Mouse (Mus musculus) embryo, embryonic 10.5 days (tissue): ENCODE data around the gene Pdpk1.
"Not testable (repeated sequence)": the region's sequence is repeated elsewhere in the genome, so short reads cannot be mapped to it uniquely, and the experiment has no call there.

Experiments used
- DNase-seq: peaks from one replicate; pipeline ENCODE4 v3.0.0-alpha.2; 2015; ENCODE audit warnings: low spot score

Pdpk1 gene

DNA sequence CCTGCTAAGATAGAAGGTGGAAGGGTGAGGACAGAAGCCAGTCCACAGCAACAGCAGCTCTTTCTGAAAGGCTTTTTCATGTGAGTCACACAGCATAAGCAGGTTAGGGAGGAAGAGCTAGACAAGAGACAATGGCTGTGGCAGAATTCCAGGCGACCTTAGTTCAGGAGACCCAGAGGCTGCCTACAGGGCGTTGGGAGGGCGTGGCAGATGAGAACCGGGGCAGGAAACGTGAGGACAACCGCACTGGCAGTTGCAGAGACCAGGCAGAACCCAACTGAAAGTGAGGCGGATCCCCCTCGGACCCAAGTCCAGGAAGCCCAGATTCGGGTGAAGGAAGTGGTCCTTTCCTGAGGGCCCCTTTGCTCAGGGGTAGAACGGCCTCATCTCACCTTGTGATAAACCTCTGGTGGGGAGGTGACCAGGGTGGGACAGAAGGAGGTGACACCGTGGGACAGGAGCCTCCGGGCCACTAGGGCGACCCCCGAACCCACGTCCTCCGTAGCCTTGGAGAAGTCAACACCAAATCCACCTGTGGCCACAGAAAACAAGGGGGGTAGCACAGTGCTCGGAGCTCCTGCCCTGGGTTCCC is 12.0 kb upstream of the Pdpk1 start:
- no peak for DNase-seq

GRCm38 (mm10) chr17:24161466-24161865 is 10.7 kb upstream of the Pdpk1 start:
- no peak for DNase-seq

DNA sequence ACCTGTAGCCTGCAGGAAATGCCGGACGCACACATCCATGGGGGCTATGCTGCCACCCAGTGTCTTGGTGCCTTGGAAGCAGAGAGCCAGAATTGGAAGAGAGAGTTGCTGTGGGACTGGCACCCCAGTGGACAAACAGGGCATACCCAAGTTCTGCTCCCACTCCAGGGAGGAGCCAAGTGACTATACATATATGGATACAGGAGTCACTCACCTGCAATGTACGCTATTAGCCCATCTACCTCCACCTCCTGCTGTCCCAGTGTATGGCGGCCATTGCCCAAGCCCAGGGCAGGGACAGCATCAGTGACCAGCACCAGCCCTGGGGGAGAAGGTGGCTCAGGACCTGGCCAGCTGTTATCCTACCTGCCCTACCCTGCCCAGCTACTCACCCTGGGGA is 6.8 kb upstream of the Pdpk1 start:
- DNase-seq: no peak

DNA sequence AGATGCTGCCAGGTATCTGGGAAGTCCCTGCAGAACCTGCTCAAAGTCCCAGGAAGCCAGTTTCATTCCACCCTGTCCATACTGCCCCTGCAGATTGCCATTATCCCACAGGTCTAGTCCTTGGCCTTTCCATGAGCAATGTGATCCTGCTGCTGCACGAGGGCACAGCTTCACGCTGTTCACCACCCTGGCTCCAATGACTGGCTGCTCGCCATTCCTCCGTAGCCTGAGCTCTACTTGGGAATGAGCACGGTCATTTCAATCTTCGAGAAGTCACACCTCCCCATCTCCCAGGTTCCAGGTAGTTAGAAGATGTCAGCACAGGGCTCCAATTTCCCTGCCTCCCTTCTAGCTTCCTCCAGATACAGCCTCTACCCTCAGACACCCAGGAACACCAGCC is 6.4 kb upstream of the Pdpk1 start:
- no peak for DNase-seq

DNA sequence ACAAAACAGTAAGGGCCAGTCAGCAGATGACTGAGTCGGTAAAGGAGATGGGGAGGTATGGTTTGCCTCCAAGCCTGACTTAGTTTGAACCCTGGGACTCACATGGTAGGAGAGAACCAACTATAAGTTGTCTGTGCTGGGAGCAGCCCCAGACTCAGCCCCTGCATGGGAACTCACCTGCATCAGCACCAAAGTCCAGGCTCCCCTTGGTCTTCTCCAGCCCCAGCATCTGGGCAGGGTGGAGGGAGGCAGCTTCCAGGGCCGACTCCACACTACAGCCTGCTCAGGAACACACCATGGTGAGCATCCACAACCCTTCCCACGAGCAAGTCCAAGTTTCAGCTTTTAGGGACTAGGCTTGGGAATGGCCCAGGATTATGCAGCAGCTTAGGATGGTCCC is 5.7 kb upstream of the Pdpk1 start:
- DNase-seq: no peak

DNA sequence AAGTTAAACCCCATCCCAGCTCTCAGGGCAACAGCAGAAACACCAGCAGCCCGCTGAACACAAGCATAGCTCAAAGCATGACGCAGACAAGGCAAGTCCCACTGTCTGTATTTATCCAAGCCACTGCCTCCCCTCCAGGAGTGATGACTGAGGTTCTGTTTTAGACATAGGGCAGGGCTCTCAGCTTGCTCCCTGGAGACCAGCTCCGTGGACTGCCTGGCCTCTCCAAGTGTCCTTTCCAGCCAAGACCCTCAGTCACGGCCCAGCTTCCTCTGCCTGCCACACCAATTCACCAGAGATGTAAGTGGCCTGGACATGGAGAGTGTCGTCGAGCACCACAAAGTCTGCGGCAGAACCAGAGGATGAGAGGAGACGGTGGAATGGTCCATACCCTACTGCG is 5.0 kb upstream of the Pdpk1 start:
- no peak for DNase-seq

DNA sequence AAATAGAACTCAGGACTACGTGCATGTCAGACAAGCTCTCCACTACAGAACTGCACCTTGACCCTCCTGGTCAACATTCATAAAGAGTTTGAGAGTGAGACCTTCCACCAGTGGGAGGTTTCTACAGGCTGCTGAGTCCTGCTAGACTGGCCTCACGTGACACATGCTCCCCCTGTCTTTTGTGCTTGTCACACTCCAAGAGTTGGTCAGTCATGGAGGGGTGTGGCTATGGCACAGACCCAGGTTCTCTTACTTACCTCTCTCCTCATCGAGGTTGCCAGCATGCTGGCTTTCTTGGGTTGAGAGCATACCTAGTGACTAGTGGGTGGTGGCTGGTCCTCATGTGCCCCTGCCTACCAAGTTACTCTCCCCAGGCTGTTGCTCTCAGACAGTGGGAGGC is 3.7 kb upstream of the Pdpk1 start:
- DNase-seq: no peak

DNA sequence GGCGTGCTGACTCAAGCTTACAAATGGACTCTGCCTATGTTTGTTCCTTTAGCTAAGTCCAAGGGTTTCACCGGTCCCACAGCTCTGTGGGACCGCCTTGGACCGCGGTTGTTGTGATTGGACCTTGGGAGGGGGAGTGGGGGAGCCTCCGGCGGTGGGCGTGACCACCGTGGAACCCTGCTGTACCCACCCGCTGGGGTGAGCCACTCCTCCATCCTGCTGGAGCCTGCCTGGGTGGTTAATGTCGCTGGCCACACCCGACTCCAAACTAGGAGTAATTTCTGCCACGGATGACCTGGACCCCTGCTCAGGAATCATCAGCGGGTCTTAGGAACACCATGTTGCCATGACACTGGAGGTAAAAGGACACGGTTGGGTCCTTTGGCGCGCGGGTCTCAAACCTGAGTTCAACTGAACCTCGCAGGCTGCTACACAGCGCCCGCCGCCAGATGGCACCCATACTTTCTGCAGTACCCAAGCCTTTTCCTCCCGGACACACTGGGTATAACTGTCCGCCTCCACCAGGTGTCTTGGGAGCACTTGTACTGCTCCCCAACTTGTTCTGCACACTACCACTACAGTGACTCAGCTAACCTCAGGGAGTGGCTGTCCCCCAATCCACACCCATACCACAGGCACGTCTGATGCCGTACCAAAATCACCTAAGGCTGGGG is 1.3 kb upstream of the Pdpk1 start:
- peak; percentile 87 for DNase-seq

DNA sequence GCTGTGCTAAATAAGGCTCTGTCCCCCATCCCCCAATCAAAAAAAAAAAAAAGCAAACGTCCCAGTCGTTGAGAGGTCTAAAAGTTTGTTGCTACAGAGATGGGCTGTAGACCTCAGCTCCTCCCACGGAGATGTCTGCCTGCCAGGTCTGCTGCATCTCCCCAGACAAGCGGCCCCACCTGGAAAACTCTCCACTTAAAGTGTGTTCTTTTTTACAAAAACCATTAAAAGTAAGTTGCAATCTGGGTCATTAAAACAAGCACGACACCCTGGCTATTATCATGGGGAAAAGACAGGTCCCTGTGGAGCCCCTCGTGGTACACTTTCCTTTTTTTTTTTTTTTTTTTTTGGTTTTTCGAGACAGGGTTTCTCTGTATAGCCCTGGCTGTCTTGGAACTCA is 658 bp upstream of the Pdpk1 start:
- DNase-seq: no peak

DNA sequence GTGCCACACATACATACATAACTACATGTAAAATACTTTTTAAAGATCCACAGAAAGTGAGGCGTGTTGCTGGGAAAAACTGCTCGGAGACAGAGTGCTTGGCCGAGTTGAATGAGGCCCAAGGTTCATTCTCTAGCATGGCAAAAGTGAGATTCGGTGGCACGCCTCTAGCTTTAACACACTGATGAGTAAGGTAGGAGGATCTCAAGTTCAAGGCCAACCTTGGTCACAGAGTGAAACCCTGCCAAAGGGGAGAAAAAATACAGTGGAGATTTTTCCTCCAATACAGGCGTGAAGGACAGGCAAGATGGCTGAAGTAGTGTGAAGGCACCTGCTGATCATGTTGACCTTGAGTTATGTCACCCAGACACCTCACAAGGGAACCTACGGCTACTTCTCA is 1.3 kb downstream of the Pdpk1 start:
- no peak for DNase-seq

DNA sequence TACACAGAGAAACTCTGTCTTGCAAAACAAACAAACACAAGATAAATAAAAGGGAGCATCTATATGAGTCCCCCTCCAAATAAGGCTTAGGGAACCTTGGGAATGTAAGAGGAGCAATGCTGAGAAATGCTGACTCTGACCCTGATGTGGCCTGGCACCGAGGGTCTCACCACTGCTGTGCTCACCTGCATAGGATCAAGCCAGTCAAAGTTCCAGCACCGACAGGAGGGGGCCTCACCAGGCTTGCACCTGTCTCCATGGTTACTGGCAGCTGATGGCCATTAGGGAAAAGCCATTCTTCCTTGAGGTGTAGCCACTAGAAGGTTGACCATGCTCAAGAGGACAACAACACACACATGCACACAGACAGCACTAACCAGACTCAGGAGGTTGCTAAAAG is 7.8 kb downstream of the Pdpk1 start:
- no peak for DNase-seq

- peak; percentile 97 for DNase-seq
Measured at GRCm38 (mm10) chr17:24141425-24141920, 9.3 kb downstream of the Pdpk1 start.

GRCm38 (mm10) chr17:24140845-24141424 is 9.8 kb downstream of the Pdpk1 start:
- DNase-seq: peak; percentile 26

DNA sequence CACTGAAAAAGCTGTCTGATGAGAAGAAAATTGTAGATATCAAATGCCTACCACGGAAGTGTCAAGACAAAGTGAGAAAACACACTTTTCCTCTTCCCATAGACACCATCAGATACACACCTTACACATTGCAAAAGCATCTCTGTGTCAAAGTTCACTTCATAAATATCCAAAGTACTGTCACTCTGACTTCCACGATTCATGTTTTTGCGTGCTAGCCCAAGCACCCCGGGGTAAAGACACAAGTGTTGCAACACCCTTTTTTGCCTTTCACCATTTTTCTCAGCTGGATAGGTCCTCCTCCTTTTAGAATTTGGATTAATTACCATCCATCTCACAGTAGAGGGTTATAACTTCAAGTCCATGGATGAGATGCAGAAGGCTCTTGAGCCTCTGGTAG is 10.8 kb downstream of the Pdpk1 start:
- no peak for DNase-seq

GRCm38 (mm10) chr17:24139256-24139655 is 11.5 kb downstream of the Pdpk1 start:
- no peak for DNase-seq

- no peak for DNase-seq
Measured at GRCm38 (mm10) chr17:24137226-24137880, 13.4 kb downstream of the Pdpk1 start.

DNA sequence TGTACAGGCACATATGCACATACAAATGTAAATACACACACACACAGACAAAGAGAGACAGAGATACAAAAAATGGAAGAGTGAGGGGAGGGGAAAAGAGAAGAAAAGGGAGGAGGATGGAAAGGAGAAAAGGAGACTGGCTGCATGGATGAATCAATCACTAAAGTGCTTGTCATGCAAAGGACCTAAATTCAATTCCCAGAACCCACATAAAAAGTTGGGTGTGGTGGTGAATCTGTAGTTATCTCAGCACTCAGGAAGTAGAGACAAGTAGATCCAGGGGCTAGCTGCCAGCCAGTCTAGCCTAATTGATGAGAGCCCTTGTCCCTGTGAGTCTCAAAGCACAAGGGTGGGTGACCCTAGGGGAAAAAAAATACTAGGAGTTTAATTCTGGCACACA is 16.7 kb downstream of the Pdpk1 start:
- no peak for DNase-seq

DNA sequence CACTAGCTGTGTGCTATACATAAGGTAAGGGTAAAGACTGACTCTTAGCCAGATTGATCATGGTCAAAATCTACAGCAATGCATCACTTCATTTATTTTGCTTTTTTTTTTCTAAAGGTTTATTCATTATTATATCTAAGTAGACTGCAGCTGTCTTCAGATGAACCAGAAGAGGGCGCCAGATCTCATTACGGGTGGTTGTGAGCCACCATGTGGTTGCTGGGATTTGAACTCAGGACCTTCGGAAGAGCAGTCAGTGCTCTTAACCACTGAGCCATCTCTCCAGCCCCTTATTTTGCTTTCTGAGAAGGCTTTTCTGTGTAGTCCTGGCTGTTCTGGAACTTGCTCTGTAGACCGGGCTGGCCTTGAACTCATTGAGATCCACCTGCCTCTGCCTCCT is 17.8 kb downstream of the Pdpk1 start:
- DNase-seq: not testable (repeated sequence)

DNA sequence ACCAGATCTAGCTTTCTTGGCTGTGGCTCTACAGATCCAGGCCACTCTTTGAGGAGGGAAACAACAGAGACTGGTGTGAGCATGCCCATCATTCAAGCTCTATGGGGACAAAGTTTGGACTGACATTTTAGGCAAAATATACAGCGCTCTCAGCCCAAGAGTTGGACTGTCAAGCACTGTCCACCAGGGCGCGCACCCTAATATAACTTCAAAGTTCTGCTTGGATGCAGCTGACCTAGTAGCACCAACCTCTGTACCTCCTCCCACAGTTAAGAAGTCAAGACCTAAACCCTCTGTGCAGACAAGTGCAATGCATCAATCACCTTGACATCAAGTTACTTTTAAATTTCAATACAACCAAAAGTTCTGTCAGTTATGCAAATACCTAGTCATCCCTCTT is 19.2 kb downstream of the Pdpk1 start:
- DNase-seq: no peak

DNA sequence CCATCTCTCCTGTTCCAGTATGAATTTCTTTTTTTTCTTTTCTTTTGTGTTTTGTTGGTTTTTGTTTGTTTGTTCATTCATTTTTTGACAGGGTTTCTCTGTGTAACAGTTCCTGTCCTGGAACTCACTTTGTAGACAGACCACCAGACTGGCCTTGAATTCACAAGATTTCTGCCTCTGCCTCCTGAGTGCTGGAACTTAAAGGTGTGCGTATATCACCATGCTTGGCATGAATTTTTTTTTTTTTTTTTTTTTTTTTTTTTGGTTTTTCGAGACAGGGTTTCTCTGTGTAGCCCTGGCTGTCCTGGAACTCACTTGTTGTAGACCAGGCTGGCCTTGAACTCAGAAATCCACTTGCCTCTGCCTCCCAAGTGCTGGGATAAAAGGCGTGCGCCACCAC is 21.5 kb downstream of the Pdpk1 start:
- not testable (repeated sequence) for DNase-seq

DNA sequence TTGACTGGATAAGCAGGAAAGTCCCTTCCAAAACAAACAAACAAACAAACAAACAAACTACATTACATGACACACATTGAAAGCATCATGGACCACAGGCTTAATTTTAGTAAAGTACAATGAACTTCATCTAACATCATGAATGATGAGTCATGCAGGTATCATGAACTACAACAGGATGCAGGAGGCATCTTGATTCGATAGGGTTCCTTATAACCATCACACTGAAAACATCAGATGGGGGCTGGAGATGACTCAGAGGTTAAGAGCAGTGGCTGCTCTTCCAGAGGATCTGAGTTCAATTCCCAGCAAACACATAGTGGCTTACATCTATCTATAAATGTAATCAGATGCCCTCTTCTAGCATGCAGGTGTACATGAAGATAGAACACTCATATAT is 23.1 kb downstream of the Pdpk1 start:
- DNase-seq: no peak

DNA sequence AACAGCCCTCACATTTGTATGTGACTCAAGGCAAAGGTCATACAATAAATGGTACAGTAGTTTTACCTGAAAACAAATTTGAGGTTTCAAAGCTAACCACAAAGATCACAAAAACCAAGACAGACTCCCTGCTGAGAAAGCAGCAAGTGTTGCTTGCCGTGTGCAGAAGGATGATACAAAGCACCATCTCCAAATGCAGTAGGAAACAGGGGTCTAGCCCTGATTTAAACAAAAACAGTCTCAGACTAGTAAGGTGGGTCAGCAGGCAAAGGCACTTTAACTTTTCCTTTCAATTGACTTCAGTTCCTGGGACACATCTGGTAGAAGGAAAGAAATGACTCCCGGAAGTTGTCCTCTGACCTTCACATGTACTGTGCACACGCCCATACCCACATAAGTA is 23.9 kb downstream of the Pdpk1 start:
- no peak for DNase-seq

DNA sequence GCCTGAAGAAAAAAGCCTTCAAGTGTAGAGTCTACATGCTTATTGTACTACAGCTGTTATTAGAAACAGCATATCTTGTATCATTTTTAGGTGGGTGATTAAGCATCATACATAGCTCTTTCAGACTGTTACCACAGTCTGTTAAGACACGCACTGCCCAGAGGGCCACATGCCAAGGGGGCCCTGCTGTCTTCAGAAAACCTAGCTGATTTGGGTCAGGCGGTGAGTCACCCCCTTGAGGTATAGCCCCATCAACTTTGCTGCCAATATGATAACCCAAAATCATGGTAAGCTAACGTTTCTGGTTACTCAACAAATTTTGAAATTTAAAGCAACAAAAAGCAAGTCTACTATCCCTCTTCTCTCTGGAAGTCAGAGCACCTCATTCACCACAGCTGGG is 31.3 kb downstream of the Pdpk1 start:
- DNase-seq: no peak
